Mouse (Mus musculus) midbrain, embryonic 14.5 days (tissue): ENCODE measurements at regions not wholly inside any gene's neighbourhood (a gene's known extent, or its start where the extent isn't known, plus 50 kb on each side); places are given as distances from the start of the nearest gene placed in this dataset.

Experiments used
- ATAC-seq: fragments of 200-750 bp; cut with Nextera tagmentation; 2 replicates; pipeline ENCODE4 v1.8.0; 2017; ENCODE audit warnings: moderate number of reproducible peaks, moderate library complexity; ENCODE audit not compliant: low FRiP score, low TSS enrichment
- DNase-seq: peaks from one replicate; pipeline ENCODE4 v3.0.0-alpha.2; 2015
- H3K27ac ChIP-seq: fragments of 300-500 bp; sonication (generic); replicated peaks from 2 replicates; pipeline ENCODE4 v1.5.1; 2014; ENCODE audit warnings: mild to moderate bottlenecking, low read depth, low read length, moderate library complexity
- H3K27me3 ChIP-seq: fragments of 300-500 bp; sonication (generic); 2 replicates; pipeline ENCODE4 v1.6.1; 2014; ENCODE audit warnings: low read length, control low read depth, mixed read lengths; ENCODE audit not compliant: control insufficient read depth, insufficient read depth
- H3K36me3 ChIP-seq: fragments of 300-500 bp; sonication (generic); 2 replicates; pipeline ENCODE4 v1.6.1; 2014; ENCODE audit warnings: low read length, control low read depth; ENCODE audit not compliant: control insufficient read depth, insufficient read depth
- H3K4me1 ChIP-seq: fragments of 300-500 bp; sonication (generic); 2 replicates; pipeline ENCODE4 v1.6.1; 2014; ENCODE audit warnings: mild to moderate bottlenecking, antibody characterized with exemption, low read length, control low read depth; ENCODE audit not compliant: control insufficient read depth, insufficient read depth
- H3K4me2 ChIP-seq: fragments of 300-500 bp; sonication (generic); 2 replicates; pipeline ENCODE4 v1.6.1; 2014; ENCODE audit warnings: mild to moderate bottlenecking, low read length, moderate library complexity
- H3K4me3 ChIP-seq: fragments of 300-500 bp; sonication (generic); replicated peaks from 2 replicates; pipeline ENCODE4 v1.5.1; 2014; ENCODE audit warnings: low read depth, low read length
- H3K9ac ChIP-seq: fragments of 300-500 bp; sonication (generic); replicated peaks from 2 replicates; pipeline ENCODE4 v1.6.1; 2014; ENCODE audit warnings: mild to moderate bottlenecking, low read length, moderate library complexity
- H3K9me3 ChIP-seq: fragments of 300-500 bp; sonication (generic); 2 replicates; pipeline ENCODE4 v1.6.1; 2016; ENCODE audit warnings: low read length, control low read depth, mixed read lengths; ENCODE audit not compliant: control insufficient read depth
- WGBS: fragments of 180-500 bp; shearing (Covaris S2); extraction: QIAGEN DNeasy Blood & Tissue Kit; methylation state at CpG from one replicate; pipeline ENCODE4 v1.1.7; 2014; 5-methylcytosine and 5-hydroxymethylcytosine counted together

DNA sequence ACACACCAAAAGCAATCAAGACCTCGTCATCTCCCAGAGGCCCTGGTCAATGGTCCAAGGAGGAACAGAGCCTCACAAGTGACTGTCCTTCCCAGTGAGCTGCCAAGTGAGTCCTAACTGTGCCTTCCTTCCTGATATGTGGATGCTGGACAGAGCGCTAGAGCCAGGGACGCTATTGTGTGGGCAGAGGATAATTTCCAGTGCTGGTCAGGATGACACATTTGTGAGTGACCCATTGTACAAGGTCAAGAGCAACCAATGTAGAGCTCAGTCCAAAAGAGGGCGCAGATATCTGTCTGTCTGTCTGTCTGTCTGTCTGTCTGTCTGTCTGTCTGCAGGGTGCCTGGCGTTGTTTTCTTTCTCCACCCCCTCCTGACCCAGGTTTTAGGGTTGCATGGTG lies 57.4 kb upstream of the Zc3h12a start:
- ATAC-seq (no peak), DNase-seq (no peak)
- no peak overlapping the region for H3K4me3 ChIP-seq
- no peaks in the 10 kb centered on the region for H3K4me1 ChIP-seq
- H3K27ac ChIP-seq = no peak overlapping the region
- no peaks in the 10 kb centered on the region for H3K36me3 ChIP-seq
- H3K9ac ChIP-seq = no peak overlapping the region
- no peaks in the 10 kb centered on the region for H3K27me3 ChIP-seq
- 80% methylated on average over 5 of the region's 5 CpGs for WGBS
- H3K9me3 ChIP-seq = no peaks in the 10 kb centered on the region
- no peak overlapping the region for H3K4me2 ChIP-seq

DNA sequence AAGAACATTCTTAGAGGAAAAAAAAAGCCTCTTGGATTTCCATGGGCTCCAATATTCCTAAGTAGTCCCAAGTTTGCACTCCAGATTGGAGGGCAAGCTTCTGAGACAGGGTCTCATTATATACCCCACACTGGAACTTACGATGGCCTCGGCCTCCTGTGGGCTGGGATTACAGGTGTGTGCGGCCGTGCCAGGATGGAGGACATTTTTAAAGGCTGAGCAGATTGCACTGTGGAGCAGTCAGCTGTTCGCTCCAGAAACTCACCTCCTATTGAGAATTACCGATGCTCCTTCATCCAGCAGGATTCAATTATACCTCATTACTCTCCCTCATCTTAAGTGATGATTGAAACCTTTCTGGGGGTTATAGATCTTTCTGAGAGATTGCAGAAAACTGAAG lies 53.3 kb upstream of the Zc3h12a start:
- no peaks in the 10 kb centered on the region for H3K27me3 ChIP-seq
- H3K4me1 ChIP-seq = no peaks in the 10 kb centered on the region
- H3K4me3 ChIP-seq = no peak overlapping the region
- H3K9ac ChIP-seq = no peak overlapping the region
- WGBS = 90% methylated on average over 6 of the region's 6 CpGs
- H3K36me3 ChIP-seq = no peaks in the 10 kb centered on the region
- H3K4me2 ChIP-seq = no peak overlapping the region
- ATAC-seq (no peak), DNase-seq (no peak)
- no peak overlapping the region for H3K27ac ChIP-seq
- H3K9me3 ChIP-seq = no peaks in the 10 kb centered on the region

- Histone ChIP-seq H3K9ac (no peak overlapping the region), H3K4me1 (no peaks in the 10 kb centered on the region), H3K27me3 (no peaks in the 10 kb centered on the region), H3K36me3 (no peaks in the 10 kb centered on the region), H3K27ac (no peak overlapping the region), H3K9me3 (no peaks in the 10 kb centered on the region), H3K4me3 (no peak overlapping the region), H3K4me2 (no peak overlapping the region)
- ATAC-seq (no peak), DNase-seq (no peak)
- 98% methylated on average over 3 of the region's 3 CpGs for WGBS
These were observed 50.9 kb upstream of the Zc3h12a start for GRCm38 (mm10) chr4:125178552-125178951.

GRCm38 (mm10) chr4:125177666-125178065 lies 50.0 kb upstream of the Zc3h12a start:
- Histone ChIP-seq H3K4me2 (no peak overlapping the region), H3K4me3 (no peak overlapping the region), H3K9me3 (no peaks in the 10 kb centered on the region), H3K9ac (no peak overlapping the region), H3K27ac (no peak overlapping the region), H3K36me3 (no peaks in the 10 kb centered on the region), H3K4me1 (no peaks in the 10 kb centered on the region), H3K27me3 (no peaks in the 10 kb centered on the region)
- ATAC-seq (no peak), DNase-seq (peak; percentile 51)
- 25% methylated on average over 6 of the region's 6 CpGs for WGBS
